Mouse (Mus musculus): ENCODE measurements around the gene Wwox.

GRCm38 (mm10) chr8:115026201-115026600 lies 586.7 kb downstream of the Wwox start:
- TF ChIP-seq ZC3H11A (IDR thresholded peaks at IDR 0.05; ENCODE audit: low read depth, low read length) (no peak), ZKSCAN1 (IDR thresholded peaks at IDR 0.05; ENCODE audit: low read depth, low read length) (no peak), E2F4 (IDR thresholded peaks at IDR 0.05; ENCODE audit: borderline replicate concordance, low read depth, low read length) (no peak), CTCF (IDR thresholded peaks at IDR 0.05 in 2 of 3, conservative IDR thresholded peaks at IDR 0.05 in 1 of 3; ENCODE audit: control insufficient read depth in 1 of 3, insufficient read depth in 1 of 3, low read depth in 2 of 3, low read length in 3 of 3, poor library complexity in 1 of 3, severe bottlenecking in 1 of 3) (no peak), ETS1 (IDR thresholded peaks at IDR 0.05; ENCODE audit: low read depth, low read length) (no peak), RCOR1 (IDR thresholded peaks at IDR 0.05; ENCODE audit: low read depth, low read length) (no peak), ZNF384 (IDR thresholded peaks at IDR 0.05; ENCODE audit: low read depth, low read length) (no peak), EP300 (IDR thresholded peaks at IDR 0.05; ENCODE audit: low read depth in 1 of 2, low read length in 2 of 2) (no peak), NELFE (IDR thresholded peaks at IDR 0.05; ENCODE audit: low read depth, low read length) (no peak), KAT2A (conservative IDR thresholded peaks at IDR 0.05; ENCODE audit: low read depth, low read length) (no peak)
